Mouse (Mus musculus) kidney, adult 9 months (tissue): Measurements from ENCODE around the gene Mtmr4.
A peak's percentile ranks its signal among the peaks of the same experiment; 100 is the strongest.

Source experiments
- DNase-seq: peaks from one replicate; pipeline ENCODE4 v3.0.0; 2022

Gene Mtmr4

DNA sequence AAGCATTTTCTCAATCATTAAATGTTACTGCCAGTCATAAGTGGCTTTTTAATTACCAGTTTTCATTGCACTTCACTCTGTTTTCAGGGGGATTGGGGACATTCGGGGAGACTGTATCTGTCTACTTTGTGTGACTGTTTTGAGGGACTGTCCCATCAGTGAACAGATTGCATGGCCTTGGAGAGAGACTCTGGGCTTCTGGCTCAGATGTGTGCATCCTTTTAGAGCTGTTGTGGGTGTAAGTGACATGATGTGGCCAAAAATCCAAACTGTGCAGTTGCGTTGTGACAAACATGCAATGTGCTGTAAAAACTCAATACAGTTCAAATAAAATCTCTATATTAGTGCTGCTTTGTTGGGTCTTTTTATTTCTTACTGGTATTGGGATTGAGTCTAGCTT is 24.0 kb downstream of the Mtmr4 start:
- DNase-seq = no peak

- no peak for DNase-seq
Observed at GRCm38 (mm10) chr11:87616790-87617474, 25.0 kb downstream of the Mtmr4 start, which contains the start of gene Hsf5. Hsf5 (plus strand) TSS chr11:87617164.

DNA sequence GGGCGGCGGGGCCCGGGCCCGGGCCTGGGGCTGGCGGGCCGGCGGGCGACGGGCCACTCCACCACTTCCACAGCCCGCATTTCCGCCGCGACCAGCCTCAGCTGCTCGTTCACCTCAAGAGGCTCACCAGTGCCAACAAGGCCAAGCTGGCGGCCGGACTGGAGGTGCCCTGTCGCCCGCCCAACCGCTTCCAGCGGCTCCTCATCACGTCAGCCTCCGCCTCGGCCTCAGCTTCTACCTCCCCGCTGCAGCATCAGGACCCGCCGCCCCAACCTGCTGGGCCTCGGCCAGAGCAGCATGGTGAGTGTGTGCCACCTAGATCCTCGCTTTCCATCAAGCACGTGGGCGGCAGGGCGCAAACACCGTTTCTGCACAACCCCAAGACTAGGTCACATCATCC is 25.6 kb downstream of the Mtmr4 start:
- DNase-seq = no peak

- no peak for DNase-seq
Observed at GRCm38 (mm10) chr11:87623160-87623559, 31.2 kb downstream of the Mtmr4 start.

DNA sequence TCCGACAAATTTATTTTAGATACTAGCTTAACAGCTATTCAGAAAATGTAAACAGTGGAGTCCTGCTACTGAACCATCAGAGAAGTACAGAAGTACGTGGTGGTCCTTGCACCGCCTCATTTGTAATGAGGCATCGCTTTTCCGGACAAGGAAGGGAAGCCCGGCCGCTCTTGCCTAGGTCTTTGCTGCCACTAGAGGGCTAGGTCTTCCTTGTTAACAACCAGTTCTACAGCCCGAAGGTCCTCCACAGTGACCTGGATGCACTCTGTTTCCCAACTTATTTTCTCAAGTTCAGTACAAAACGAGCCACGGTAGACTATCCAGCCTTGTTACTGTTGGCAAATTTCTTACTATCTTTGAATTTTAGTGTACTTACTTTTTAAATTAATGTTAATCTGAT is 37.9 kb downstream of the Mtmr4 start:
- peak; percentile 53 for DNase-seq

DNA sequence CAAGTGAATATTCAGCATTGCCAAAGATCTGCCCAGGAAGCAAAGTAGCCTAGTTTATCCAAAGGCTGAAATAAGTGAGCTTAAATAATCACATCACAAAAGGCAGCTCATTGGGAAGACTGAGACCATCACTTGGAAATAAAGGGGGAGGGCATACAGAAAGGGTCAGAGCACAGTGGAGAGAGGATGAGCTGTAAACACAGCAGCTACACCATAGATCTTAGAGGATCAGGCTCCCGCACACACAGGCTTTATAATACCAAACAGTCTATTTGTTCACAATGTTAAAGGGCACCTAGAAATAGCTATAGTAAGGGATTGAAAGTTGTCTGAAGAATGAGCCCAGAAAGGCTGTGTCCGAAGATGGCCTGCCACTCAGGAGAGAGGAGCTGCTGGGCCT is 46.8 kb downstream of the Mtmr4 start:
- no peak for DNase-seq

- DNase-seq = peak; percentile 71
Observed at GRCm38 (mm10) chr11:87639206-87639605, 47.2 kb downstream of the Mtmr4 start.

GRCm38 (mm10) chr11:87642865-87643264 is 50.9 kb downstream of the Mtmr4 start:
- DNase-seq = no peak

GRCm38 (mm10) chr11:87654693-87655092 is 62.7 kb downstream of the Mtmr4 start:
- no peak for DNase-seq

DNA sequence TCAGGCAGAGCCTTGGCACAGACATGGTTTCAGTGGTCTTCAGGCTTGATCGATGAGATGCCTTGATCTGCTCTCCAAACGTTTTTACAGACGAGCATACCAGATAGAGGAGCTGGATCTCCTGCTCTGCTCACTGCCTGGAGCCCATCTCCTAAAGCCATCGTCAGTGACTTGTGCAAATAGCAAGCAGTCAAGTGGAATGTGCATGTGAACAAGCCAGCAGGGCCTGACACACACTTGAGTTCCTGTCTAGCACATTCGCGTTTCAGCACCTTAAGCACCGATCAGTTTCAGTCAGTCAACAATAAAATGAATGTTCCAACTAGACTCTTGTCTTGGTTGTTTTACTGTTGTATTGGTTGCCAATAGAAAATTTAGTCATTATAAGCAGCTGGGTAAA is 67.3 kb downstream of the Mtmr4 start:
- DNase-seq = no peak

DNA sequence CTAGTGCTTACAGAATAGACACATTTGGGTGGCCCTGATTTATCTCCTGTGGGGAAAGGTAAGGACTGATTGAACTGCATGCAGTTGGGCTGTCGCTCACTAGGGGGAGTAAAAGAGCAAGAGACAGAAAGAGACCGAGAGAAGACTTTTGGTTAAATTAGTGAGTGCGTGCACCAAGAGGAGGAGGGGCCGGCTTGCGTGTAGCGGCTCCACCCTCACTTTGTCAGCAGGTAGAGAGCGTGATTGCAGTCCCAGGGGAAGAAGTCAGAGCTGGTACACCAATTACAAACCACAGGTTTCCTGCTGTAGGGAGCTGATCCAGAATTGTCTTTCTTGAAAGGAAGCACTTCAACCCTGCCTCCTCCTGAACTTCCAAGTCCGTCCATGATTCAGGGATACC is 70.4 kb downstream of the Mtmr4 start, which contains the start of gene Rnf43:
TSS of gene Rnf43 (plus strand) at position 316 of the 400 bp plus-strand sequence.
- DNase-seq = peak; percentile 96

- no peak for DNase-seq
Observed at GRCm38 (mm10) chr11:87662822-87663221, 70.9 kb downstream of the Mtmr4 start.

- no peak for DNase-seq
Observed at GRCm38 (mm10) chr11:87663948-87664347, 72.0 kb downstream of the Mtmr4 start.

- peak; percentile 18 for DNase-seq
Observed at GRCm38 (mm10) chr11:87664521-87664920, 72.6 kb downstream of the Mtmr4 start.

GRCm38 (mm10) chr11:87665224-87665623 is 73.3 kb downstream of the Mtmr4 start:
- DNase-seq = peak; percentile 30

DNA sequence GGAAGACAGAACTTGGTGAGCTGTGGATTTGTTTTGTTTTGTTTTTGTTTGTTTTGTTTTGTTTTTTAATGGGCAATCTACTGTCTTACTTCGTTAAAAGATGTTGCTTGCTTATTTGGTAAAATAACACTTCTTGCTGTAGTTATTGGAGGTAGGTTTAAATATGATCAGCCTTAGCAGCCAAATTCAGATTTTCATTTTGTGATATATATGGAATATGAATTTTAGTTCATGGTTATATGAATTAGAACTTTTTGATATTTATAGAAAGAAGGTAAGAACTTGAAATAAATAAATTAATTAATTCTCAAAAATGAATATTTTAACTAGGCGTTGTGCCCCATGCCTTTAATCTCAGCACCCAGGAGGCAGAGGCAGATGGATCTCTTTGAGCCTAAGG is 73.7 kb downstream of the Mtmr4 start:
- DNase-seq = no peak
